Mouse (Mus musculus): ENCODE results near the gene Ddx56. TPM values are rescaled to one million over a fixed set of nuclear protein-coding genes. Genes with fewer than 3 reads are reported as not detected.

Gene Ddx56
- polyA plus RNA-seq, 1 experiment from 2014 or later = 40.2 TPM

DNA sequence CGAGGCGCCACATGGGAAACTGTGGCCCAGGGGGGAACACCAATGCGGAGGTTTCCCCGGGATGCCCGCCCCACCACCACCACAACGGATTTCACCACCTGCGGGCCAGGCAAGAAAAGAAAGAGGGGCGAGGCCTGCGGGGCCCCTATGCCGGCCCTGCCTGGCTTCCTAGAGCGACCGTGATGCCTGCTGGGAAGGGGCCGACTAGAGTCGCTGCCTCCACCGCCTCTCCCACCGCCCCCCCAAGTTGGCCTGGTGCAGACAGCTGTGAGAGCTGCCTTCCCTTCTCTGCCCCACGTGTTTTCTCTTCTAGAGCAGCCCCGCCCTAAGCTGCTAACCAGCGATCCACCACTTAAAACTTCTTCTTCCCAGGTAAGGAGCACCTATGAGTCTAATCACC lies 22.9 kb downstream of the Ddx56 start:
- H3K4me3 ChIP-seq (ENCODE audit: low read depth, low read length) = no peak overlapping the region
- 55% methylated on average over 19 of the region's 19 CpGs for WGBS (ENCODE audit: insufficient replicate concordance)
- H3K4me1 ChIP-seq (ENCODE audit: control insufficient read depth, low read depth, low read length) = no peaks in the 10 kb centered on the region
- H3K27me3 ChIP-seq (ENCODE audit: control insufficient read depth, insufficient read depth, low read depth, low read length) = no peaks in the 10 kb centered on the region
- ATAC-seq (ENCODE audit: low read depth) = no peak
- H3K4me2 ChIP-seq (ENCODE audit: low read depth, low read length) = no peak overlapping the region
- H3K9me3 ChIP-seq (replicated peaks; ENCODE audit: control insufficient read depth, low read length) = no peaks in the 10 kb centered on the region
- H3K36me3 ChIP-seq (ENCODE audit: control insufficient read depth, insufficient read depth) = no peaks in the 10 kb centered on the region
- no peak overlapping the region for H3K27ac ChIP-seq (ENCODE audit: low read length)
- no peak overlapping the region for H3K9ac ChIP-seq (ENCODE audit: low read depth, low read length)

DNA sequence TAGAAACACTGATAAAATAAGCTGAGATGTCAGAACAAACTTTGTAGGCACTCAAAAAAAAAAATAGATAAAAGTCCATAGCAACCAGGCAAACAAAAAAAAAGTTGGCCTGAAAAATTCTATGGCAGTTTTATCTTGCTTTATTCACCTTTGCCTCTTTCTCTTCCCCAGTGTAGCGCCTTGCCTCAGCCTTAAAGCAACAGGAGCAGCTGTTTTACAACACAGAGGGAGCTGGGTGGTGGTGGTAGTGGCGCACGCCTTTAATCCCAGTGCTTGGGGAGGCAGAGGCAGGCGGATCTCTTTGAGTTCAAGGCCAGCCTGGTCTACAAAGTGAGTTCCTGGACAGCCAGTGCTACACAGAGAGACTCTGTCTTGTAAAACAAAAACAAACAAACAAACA lies 34.5 kb downstream of the Ddx56 start:
- Histone ChIP-seq H3K4me2 (ENCODE audit: low read depth, low read length) (no peak overlapping the region), H3K36me3 (ENCODE audit: control insufficient read depth, insufficient read depth) (no peaks in the 10 kb centered on the region), H3K4me3 (ENCODE audit: low read depth, low read length) (no peak overlapping the region), H3K27me3 (ENCODE audit: control insufficient read depth, insufficient read depth, low read depth, low read length) (no peaks in the 10 kb centered on the region), H3K27ac (ENCODE audit: low read length) (no peak overlapping the region), H3K9ac (ENCODE audit: low read depth, low read length) (no peak overlapping the region), H3K4me1 (ENCODE audit: control insufficient read depth, low read depth, low read length) (no peaks in the 10 kb centered on the region), H3K9me3 (replicated peaks; ENCODE audit: control insufficient read depth, low read length) (peaks cover 7% of the 10 kb centered on the region)
- 63% methylated on average over 4 of the region's 4 CpGs for WGBS (ENCODE audit: insufficient replicate concordance)
- ATAC-seq (ENCODE audit: low read depth) = no peak

DNA sequence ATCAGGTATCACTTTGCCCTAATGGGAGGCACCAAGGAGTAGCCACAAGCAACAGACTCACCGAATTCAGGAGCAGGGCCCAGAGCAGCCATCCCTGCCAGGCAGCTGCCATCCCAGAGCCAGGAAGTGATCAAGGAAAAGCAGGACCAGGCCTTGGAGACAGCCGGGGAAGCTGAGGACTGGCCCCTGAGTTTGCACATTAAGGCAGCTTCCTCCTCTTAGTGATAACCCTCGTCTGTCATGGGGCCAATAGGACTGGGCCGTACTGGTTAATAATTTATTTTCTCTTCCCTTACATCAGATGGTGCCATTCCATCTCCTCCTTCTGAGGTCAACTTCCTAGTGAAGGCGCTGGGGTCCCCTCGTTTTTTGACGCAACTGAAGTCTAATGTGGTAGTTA lies 37.6 kb downstream of the Ddx56 start, which contains the start of gene Npc1l1:
Gene Npc1l1 (minus strand): TSS at position 132 of the 400 bp plus-strand sequence.
- no peaks in the 10 kb centered on the region for H3K4me1 ChIP-seq (ENCODE audit: control insufficient read depth, low read depth, low read length)
- H3K27ac ChIP-seq (ENCODE audit: low read length) = no peak within 1 kb of the TSS
- peaks cover under 1% of the 10 kb centered on the region for H3K9me3 ChIP-seq (replicated peaks; ENCODE audit: control insufficient read depth, low read length)
- WGBS (ENCODE audit: insufficient replicate concordance) = 47% methylated on average over 7 of the region's 7 CpGs
- H3K9ac ChIP-seq (ENCODE audit: low read depth, low read length) = no peak within 1 kb of the TSS
- ATAC-seq (ENCODE audit: low read depth) = no peak
- H3K36me3 ChIP-seq (ENCODE audit: control insufficient read depth, insufficient read depth) = no peaks in the 10 kb centered on the region
- no peak within 1 kb of the TSS for H3K4me3 ChIP-seq (ENCODE audit: low read depth, low read length)
- H3K4me2 ChIP-seq (ENCODE audit: low read depth, low read length) = no peak within 1 kb of the TSS
- no peaks in the 10 kb centered on the region for H3K27me3 ChIP-seq (ENCODE audit: control insufficient read depth, insufficient read depth, low read depth, low read length)

DNA sequence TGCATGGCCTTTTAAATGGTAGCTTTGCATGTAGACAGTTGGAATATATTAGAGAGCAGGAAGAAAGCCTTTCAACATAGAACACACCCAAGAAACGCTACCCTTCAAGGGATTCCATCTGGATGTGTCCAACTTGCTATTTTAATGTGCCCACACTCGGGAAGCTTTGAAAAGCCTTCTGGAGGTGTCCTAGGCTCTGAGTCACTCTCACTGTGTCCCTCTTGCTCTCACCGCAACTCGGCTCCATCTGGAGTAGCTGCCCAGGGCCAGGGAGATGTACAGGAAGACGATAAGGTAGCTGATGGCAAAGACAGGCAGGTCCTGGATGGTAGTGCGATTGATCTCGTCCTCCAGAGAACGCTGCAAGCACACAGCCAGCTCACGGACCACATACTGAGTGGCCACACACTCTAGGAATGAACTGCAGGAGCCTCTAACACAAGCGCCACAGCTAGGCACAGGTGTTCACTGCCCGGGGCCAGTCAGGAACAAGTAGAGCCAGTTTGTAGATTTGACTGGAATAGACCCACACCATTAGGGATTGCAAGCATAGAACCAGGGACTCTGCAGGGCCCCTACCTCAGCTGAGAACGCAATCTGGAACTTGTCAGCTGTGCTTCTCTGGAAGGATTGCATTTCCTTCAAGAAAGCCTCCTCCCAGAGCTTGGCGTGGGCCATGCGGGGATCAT lies 42.9 kb downstream of the Ddx56 start:
- H3K9ac ChIP-seq (ENCODE audit: low read depth, low read length) = no peak overlapping the region
- 60% methylated on average over 14 of the region's 14 CpGs for WGBS (ENCODE audit: insufficient replicate concordance)
- no peaks in the 10 kb centered on the region for H3K9me3 ChIP-seq (replicated peaks; ENCODE audit: control insufficient read depth, low read length)
- no peak for ATAC-seq (ENCODE audit: low read depth)
- H3K27ac ChIP-seq (ENCODE audit: low read length) = no peak overlapping the region
- H3K27me3 ChIP-seq (ENCODE audit: control insufficient read depth, insufficient read depth, low read depth, low read length) = no peaks in the 10 kb centered on the region
- H3K36me3 ChIP-seq (ENCODE audit: control insufficient read depth, insufficient read depth) = no peaks in the 10 kb centered on the region
- no peak overlapping the region for H3K4me2 ChIP-seq (ENCODE audit: low read depth, low read length)
- H3K4me1 ChIP-seq (ENCODE audit: control insufficient read depth, low read depth, low read length) = no peaks in the 10 kb centered on the region
- H3K4me3 ChIP-seq (ENCODE audit: low read depth, low read length) = no peak overlapping the region

DNA sequence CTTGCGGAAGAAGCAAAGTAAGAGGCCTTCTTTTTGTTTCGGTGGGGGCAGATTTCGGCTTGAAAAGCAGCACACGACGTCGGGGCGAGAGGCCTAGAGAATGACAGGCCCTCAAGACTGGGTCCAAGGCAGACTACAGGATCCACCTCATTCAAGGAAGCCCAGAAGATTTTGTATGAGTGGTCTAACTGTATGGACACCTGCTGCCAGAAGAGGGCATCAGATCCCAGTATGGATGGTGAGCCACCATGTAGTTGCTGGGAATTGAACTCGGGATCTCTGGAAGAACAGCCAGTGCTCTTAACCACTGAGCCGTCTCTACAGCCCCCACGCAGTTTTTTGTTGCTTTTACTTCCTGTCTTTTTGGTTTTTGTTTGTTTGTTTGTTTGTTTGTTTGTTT lies 45.4 kb downstream of the Ddx56 start:
- WGBS (ENCODE audit: insufficient replicate concordance) = 81% methylated on average over 10 of the region's 10 CpGs
- H3K4me3 ChIP-seq (ENCODE audit: low read depth, low read length) = no peak overlapping the region
- no peaks in the 10 kb centered on the region for H3K36me3 ChIP-seq (ENCODE audit: control insufficient read depth, insufficient read depth)
- H3K9ac ChIP-seq (ENCODE audit: low read depth, low read length) = no peak overlapping the region
- no peak overlapping the region for H3K27ac ChIP-seq (ENCODE audit: low read length)
- H3K27me3 ChIP-seq (ENCODE audit: control insufficient read depth, insufficient read depth, low read depth, low read length) = no peaks in the 10 kb centered on the region
- no peaks in the 10 kb centered on the region for H3K9me3 ChIP-seq (replicated peaks; ENCODE audit: control insufficient read depth, low read length)
- H3K4me2 ChIP-seq (ENCODE audit: low read depth, low read length) = no peak overlapping the region
- no peak for ATAC-seq (ENCODE audit: low read depth)
- no peaks in the 10 kb centered on the region for H3K4me1 ChIP-seq (ENCODE audit: control insufficient read depth, low read depth, low read length)

DNA sequence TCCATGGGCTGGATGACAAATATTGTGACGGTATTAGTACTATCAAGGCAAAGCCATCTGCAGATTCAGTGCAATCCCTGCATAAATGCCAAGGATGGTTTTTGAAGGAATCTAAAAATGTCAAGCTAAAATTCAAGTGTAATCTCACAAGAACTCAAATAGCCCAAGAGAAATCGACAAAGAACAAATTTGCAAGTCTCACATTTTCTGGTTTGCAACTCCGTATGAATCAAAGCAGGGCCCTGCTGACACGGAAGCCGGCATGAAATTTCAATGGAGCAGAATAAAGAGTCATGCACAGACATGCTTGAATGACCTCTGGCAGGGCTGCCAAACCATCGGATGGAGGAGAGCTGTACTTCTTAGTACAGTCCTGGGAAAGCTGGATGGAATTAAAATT lies 47.6 kb downstream of the Ddx56 start:
- no peak overlapping the region for H3K4me2 ChIP-seq (ENCODE audit: low read depth, low read length)
- no peaks in the 10 kb centered on the region for H3K27me3 ChIP-seq (ENCODE audit: control insufficient read depth, insufficient read depth, low read depth, low read length)
- WGBS (ENCODE audit: insufficient replicate concordance) = 68% methylated on average over 6 of the region's 6 CpGs
- H3K9ac ChIP-seq (ENCODE audit: low read depth, low read length) = no peak overlapping the region
- H3K9me3 ChIP-seq (replicated peaks; ENCODE audit: control insufficient read depth, low read length) = no peaks in the 10 kb centered on the region
- H3K4me1 ChIP-seq (ENCODE audit: control insufficient read depth, low read depth, low read length) = no peaks in the 10 kb centered on the region
- H3K4me3 ChIP-seq (ENCODE audit: low read depth, low read length) = no peak overlapping the region
- no peak for ATAC-seq (ENCODE audit: low read depth)
- no peak overlapping the region for H3K27ac ChIP-seq (ENCODE audit: low read length)
- H3K36me3 ChIP-seq (ENCODE audit: control insufficient read depth, insufficient read depth) = no peaks in the 10 kb centered on the region

DNA sequence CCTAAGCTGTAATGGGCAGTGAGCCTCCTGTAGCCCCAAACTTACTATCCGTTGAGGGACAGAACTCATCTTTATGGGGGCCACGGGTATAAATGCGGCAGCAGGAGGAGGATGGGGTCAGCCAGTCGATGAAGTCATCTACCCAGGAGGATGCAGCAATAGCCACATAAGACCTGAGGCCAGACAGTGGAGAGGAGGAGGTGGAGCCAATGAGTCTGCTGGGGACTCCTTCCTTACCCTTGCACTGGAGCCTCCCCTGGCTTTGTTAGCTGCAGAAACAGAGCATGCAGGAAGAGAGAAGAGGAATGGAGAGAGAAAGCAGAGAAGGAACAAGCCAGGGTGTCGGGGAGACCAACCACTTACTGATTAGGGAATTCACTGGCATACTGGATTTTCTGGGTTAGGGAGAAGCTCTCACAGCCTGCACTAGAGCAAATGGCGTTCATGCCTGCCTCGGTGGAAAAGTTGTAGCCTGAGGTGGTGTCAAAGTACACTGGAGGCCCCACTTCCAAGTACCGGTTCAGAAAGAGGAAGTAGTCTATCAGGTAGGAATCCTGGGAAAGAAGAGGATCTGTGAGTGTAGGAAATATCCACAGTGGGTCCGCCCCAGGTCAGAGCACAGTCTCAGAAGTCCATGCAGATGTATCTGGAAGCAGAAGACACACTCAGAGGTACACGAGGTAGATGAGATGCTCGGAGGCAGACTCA lies 49.2 kb downstream of the Ddx56 start:
- Histone ChIP-seq H3K9me3 (replicated peaks; ENCODE audit: control insufficient read depth, low read length) (no peaks in the 10 kb centered on the region), H3K4me3 (ENCODE audit: low read depth, low read length) (no peak overlapping the region), H3K4me2 (ENCODE audit: low read depth, low read length) (no peak overlapping the region), H3K36me3 (ENCODE audit: control insufficient read depth, insufficient read depth) (no peaks in the 10 kb centered on the region), H3K4me1 (ENCODE audit: control insufficient read depth, low read depth, low read length) (no peaks in the 10 kb centered on the region), H3K9ac (ENCODE audit: low read depth, low read length) (no peak overlapping the region), H3K27ac (ENCODE audit: low read length) (no peak overlapping the region), H3K27me3 (ENCODE audit: control insufficient read depth, insufficient read depth, low read depth, low read length) (no peaks in the 10 kb centered on the region)
- no peak for ATAC-seq (ENCODE audit: low read depth)
- 42% methylated on average over 11 of the region's 11 CpGs for WGBS (ENCODE audit: insufficient replicate concordance)

DNA sequence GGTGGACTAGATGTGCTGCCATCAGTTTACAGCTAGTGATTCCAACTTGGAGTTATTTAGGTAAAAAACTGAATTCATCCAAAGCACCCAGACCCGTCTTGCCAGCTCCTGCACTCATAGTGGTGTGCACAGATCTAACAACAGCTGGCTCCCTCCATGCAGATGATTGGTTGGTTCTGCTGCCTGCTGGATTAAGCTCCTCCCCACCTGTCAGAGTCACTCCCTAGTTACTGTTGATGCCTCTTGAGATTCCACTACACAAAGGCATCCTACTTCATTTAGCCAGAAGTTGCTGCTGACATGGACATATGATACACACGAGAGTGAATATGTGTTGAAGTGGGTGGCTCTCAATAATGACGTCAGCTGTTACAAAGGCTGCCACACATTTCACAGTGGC lies 50.7 kb downstream of the Ddx56 start:
- Histone ChIP-seq H3K4me3 (ENCODE audit: low read depth, low read length) (no peak overlapping the region), H3K4me1 (ENCODE audit: control insufficient read depth, low read depth, low read length) (no peaks in the 10 kb centered on the region), H3K27ac (ENCODE audit: low read length) (no peak overlapping the region), H3K36me3 (ENCODE audit: control insufficient read depth, insufficient read depth) (no peaks in the 10 kb centered on the region), H3K9me3 (replicated peaks; ENCODE audit: control insufficient read depth, low read length) (no peaks in the 10 kb centered on the region), H3K9ac (ENCODE audit: low read depth, low read length) (no peak overlapping the region), H3K27me3 (ENCODE audit: control insufficient read depth, insufficient read depth, low read depth, low read length) (no peaks in the 10 kb centered on the region), H3K4me2 (ENCODE audit: low read depth, low read length) (no peak overlapping the region)
- ATAC-seq (ENCODE audit: low read depth) = no peak
- WGBS (ENCODE audit: insufficient replicate concordance) = 59% methylated on average over 3 of the region's 3 CpGs

Measured in liver, embryonic 16.5 days (tissue).